Mouse (Mus musculus) embryonic facial prominence, embryonic 11.5 days (tissue): ENCODE measurements around the gene Micu2. TPM values are rescaled to one million over a fixed set of nuclear protein-coding genes. Genes with fewer than 3 reads are reported as not detected.

Source experiments
- polyA plus RNA-seq: library from polyadenylated mRNA; unstranded; fragments of >200 nt; fragmentation: Nextera tagmentation; extraction: Ambion mirVana; gene quantifications from 2 replicates; pipeline ENCODE4 v1.2.1, GENCODE M21; 2014

The Micu2 gene
- polyA plus RNA-seq, 1 experiment from 2014 or later: 67.6 TPM

Other genes with a start within 250 kb of the Micu2 start
- gene Lats2, start 240.9 kb downstream of the Micu2 start, polyA plus RNA-seq: 14.0 and 14.5 TPM in 2 replicates
- gene Sap18, start 201.1 kb downstream of the Micu2 start, polyA plus RNA-seq: 23.3 and 32.7 TPM in 2 replicates
- 49.7 and 53.6 TPM in 2 replicates for gene Ska3, start 173.1 kb downstream of the Micu2 start, polyA plus RNA-seq
- gene Mrpl57, start 173.0 kb downstream of the Micu2 start, polyA plus RNA-seq: 118 and 126 TPM in 2 replicates
- 56.9 and 64.4 TPM in 2 replicates for gene Zdhhc20, start 109.0 kb downstream of the Micu2 start, polyA plus RNA-seq
- gene Fgf9, start 71.3 kb upstream of the Micu2 start, polyA plus RNA-seq: 7.5 and 8.5 TPM in 2 replicates